Mouse (Mus musculus): ENCODE results near the gene Ints13.

- TF ChIP-seq CTCF (IDR thresholded peaks at IDR 0.05; ENCODE audit: extremely low read depth, insufficient read depth, low read length) (no peak), POLR2A (IDR thresholded peaks at IDR 0.05; ENCODE audit: extremely low read depth, insufficient read depth, low read length) (no peak)
These were observed 2.8 kb upstream of the Ints13 start for GRCm38 (mm10) chr6:146580381-146580926.

All from cortical plate, adult 2 months (tissue).